Mouse (Mus musculus) activated CD4-positive, CD25-positive, alpha-beta regulatory T cell, adult 4 months (primary cell): ENCODE data around the gene Mcoln2. TPM values are rescaled to one million over a fixed set of nuclear protein-coding genes. Genes with fewer than 3 reads are reported as not detected.

Experiments
- ATAC-seq: one replicate; pipeline ENCODE4 v1.8.0; 2017
- polyA plus RNA-seq, 2 experiments: library from polyadenylated mRNA; unstranded; fragments of 100-300 nt; shearing (Covaris generic); gene quantifications; one replicate each; pipeline ENCODE4 v1.2.1; 2017

Gene Mcoln2
- polyA plus RNA-seq, 2 experiments from 2014 or later: 5.6 to 11.7 TPM

DNA sequence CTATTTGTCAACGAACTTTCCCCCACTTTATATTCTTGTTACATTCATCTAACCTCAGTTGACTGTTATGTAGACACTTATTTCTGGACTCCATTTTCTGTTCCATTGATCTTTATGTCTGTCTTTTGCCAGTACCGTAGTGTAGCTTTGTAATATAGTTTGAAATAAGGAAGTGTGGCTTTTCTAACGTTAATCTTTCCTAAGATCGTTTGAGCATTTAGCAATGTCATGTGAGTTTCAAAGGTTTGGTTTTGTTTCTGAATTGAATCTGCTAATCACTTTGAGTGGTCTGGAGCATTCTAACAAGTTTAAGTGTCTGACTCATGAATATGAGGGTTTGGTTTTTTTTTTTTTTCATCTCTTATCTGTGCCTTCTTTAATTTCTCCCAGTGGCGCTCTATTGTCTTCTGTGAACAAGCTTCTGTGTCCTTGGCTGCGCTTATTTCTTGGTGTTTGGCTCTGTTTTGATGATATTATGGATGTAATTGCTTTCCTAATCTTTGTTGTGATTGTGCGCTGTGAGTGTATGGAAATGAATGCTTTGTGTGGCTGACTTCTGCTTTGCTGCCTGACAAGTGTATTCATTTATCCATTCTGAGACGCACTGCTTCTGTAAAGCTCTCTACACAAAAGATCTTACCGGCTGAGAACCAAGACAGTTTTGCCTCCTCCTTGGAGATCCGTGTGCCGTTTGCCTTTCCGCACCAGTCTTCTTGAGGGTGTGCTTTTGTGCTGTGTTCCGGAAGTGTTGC, 79.1 kb downstream of the Mcoln2 start:
- no peak for ATAC-seq

DNA sequence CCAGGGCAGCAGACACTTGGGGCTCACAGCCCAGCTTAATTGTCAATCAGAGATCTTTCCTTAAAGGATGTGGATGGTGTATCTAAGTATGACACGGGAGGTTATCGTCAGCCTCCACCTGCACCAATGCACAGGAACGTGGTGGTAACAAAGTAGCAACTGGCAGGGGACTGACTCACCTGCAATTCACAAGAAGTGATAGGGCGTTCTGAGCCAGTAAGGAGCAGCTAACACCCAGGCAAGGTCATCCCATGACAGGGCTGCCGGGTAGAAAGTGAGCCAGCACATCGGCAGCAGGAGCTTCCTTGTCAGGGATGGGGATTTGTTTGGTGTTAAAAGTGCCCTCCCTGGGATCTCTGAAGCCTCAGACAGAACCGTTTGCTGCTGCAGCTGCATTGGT, 83.1 kb downstream of the Mcoln2 start:
- no peak for ATAC-seq

DNA sequence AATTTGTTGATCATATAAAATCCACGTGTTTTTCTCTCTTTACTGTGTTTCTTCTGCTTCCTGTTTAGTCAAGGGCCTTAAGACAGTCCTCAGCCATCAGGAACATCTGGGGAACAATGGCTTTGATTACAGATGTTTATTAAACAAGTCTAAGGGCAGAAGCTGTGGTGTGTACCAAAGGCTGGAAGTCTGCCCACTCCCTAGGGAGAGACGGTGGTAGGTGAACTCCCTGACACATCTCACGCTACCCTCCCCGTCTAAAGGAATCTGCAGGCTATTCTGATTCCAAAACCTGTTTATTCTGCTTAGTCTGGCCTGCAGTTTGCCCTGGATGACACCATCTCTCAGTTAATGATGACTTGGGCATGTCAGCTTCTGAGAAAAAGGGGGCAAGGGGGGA, 84.1 kb downstream of the Mcoln2 start:
- ATAC-seq: no peak

DNA sequence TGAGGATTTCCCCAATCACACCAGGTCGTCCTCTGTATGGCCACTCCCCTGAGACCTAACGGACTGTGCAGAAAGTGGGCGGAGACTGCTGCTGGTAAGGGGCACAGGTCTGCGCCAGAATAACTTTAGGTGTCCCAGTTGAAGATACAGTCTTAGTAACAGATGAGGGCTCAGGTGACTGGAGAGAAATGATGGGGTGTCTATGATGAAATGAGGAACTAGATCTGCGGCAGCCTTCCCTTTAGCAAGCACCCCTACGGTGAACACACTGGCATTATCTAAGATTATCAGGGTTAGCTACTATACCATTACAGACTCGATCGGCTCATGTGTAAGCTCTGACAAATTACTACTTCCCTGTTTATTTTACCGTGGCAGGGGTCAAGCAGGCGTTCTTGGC, 84.9 kb downstream of the Mcoln2 start:
- no peak for ATAC-seq

DNA sequence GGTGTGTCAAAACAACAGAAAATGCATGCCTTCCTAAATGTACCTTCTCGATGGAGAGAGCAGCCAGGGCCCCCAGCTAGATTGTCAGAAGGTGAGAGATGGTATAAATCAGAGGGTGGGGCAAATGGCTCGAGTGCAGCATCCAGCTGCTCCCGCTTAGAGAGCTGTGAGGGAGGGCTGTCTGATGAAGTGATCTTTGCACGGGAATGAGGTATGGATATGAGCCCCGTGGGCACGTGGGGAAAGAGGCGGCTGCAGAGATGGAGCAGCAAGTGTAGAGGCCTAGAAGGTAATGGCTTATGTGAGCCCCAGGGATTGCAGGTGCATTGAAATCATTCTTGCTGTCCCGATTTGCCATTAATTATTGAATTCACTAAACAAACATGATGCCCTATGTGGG, 86.6 kb downstream of the Mcoln2 start:
- ATAC-seq: no peak

DNA sequence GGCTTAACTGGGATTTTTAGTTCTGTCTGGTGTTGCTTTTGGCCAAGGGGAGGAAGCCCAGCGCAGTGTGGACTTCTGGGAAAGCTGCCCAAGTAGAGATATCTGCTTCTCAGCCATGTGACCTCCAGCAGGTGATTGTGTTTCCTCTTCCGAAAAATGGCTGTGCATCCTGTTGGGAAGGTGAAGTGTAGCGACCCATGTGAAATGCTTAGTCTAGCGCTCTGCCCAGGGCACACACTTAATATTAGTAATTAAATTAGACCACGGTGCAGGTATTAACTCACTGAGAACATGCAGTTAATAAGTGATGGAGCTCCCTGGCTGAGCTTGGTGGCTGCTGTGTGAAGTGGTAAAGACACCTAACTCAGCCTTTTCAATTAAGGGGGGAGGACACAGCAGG, 88.0 kb downstream of the Mcoln2 start:
- no peak for ATAC-seq

DNA sequence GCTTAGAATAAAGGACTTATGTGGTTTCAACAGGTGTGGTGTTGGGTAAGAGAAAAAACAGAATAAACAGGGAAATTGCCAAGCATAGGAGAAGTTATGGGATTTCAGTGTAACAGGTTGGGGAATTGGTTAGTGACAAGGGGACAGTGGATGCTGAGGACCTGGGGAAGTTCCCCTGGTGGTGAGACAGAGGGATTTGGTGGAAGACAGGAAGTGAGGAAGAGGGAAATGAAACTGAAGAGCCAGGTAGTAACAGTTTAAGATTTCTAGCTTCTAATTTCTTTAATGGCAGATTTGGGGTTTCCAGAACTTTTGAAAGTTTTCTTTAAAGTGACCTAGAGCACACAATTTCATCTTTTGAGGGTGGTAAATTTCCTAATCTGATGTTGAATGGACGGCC, 95.0 kb downstream of the Mcoln2 start:
- ATAC-seq: no peak

Other genes starting within 250 kb of the Mcoln2 start
- 10 to 100 TPM; 51.9 to 53.0 TPM for gene Bcl10, start 227.0 kb upstream of the Mcoln2 start, polyA plus RNA-seq
- gene 2410004B18Rik, start 211.8 kb upstream of the Mcoln2 start, polyA plus RNA-seq: 10 to 100 TPM; 14.2 to 21.6 TPM
- gene Syde2, start 162.0 kb upstream of the Mcoln2 start, polyA plus RNA-seq: not detected
- gene Wdr63, start 41.7 kb upstream of the Mcoln2 start, polyA plus RNA-seq: not detected
- 1 to 10 TPM; 3.4 to 5.1 TPM for gene Mcoln3, start 32.4 kb upstream of the Mcoln2 start, polyA plus RNA-seq
- not detected for gene Lpar3, start 71.1 kb downstream of the Mcoln2 start, polyA plus RNA-seq